Mouse (Mus musculus) lung, postnatal 0 days (tissue): ENCODE results near the gene Ap3m1.
A peak's percentile ranks its signal among the peaks of the same experiment; 100 is the strongest.

Source experiments
- CTCF ChIP-seq: IDR thresholded peaks from 2 replicates; pipeline ENCODE4 v1.5.1; 2016; ENCODE audit warnings: antibody characterized with exemption, mild to moderate bottlenecking
- EP300 ChIP-seq: IDR thresholded peaks from 2 replicates; pipeline ENCODE4 v1.6.1; 2016; ENCODE audit warnings: antibody characterized with exemption, mild to moderate bottlenecking, control low read depth

DNA sequence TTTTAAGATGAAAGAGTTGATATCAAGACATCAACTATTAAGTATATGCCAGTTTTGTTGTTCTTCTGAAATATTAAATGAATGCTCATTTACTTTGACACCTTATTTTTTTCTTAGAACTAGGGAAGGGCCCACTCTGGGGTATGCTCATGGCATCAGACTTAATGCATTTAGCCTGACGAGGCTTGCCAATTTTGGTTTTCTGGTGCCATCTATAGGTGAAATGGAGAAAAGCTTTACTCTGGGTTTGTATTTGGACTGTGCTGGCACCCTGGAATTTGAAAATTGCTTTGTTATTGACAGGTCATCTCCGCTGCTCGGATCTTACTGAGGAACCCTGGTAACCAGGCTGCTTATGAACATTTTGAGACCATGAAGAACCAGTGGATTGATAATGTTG lies 33.3 kb downstream of the Ap3m1 start:
- peak; percentile 63 for TF ChIP-seq CTCF
- no peak for TF ChIP-seq EP300
